Mouse (Mus musculus) kidney, postnatal 0 days (tissue): ENCODE results near the gene Cdc27. TPM values are rescaled to one million over a fixed set of nuclear protein-coding genes. Genes with fewer than 3 reads are reported as not detected.

Experiments used
- ATAC-seq: fragments of 200-750 bp; cut with Nextera tagmentation; replicated peaks from 2 replicates; pipeline ENCODE4 v1.8.0; 2017; ENCODE audit warnings: low read depth, moderate number of reproducible peaks, moderate TSS enrichment, moderate library complexity; ENCODE audit not compliant: low FRiP score
- DNase-seq: peaks from one replicate; pipeline ENCODE4 v3.0.0-alpha.2; 2016; ENCODE audit warnings: low spot score
- H3K27ac ChIP-seq: fragments of 300-500 bp; sonication (generic); 2 replicates; pipeline ENCODE4 v1.5.1; 2014; ENCODE audit warnings: mild to moderate bottlenecking
- H3K27me3 ChIP-seq: fragments of 300-500 bp; sonication (generic); 2 replicates; pipeline ENCODE4 v1.6.1; 2014; ENCODE audit warnings: low read length, mixed read lengths; ENCODE audit not compliant: insufficient read depth
- H3K36me3 ChIP-seq: fragments of 300-500 bp; sonication (generic); 2 replicates; pipeline ENCODE4 v1.6.1; 2014; ENCODE audit warnings: low read length, mixed read lengths; ENCODE audit not compliant: insufficient read depth
- H3K4me1 ChIP-seq: fragments of 300-500 bp; sonication (generic); replicated peaks from 2 replicates; pipeline ENCODE4 v1.6.1; 2014; ENCODE audit warnings: antibody characterized with exemption, low read length, mixed read lengths; ENCODE audit not compliant: insufficient read depth
- H3K4me2 ChIP-seq: fragments of 300-500 bp; sonication (generic); 2 replicates; pipeline ENCODE4 v1.6.1; 2014; ENCODE audit warnings: mild to moderate bottlenecking, low read length, moderate library complexity, mixed read lengths
- H3K4me3 ChIP-seq: fragments of 300-500 bp; sonication (generic); replicated peaks from 2 replicates; pipeline ENCODE4 v1.5.1; 2014; ENCODE audit warnings: low read depth, low read length
- H3K9ac ChIP-seq: fragments of 300-500 bp; sonication (generic); 2 replicates; pipeline ENCODE4 v1.6.1; 2014; ENCODE audit warnings: low read depth, low read length
- H3K9me3 ChIP-seq: fragments of 300-500 bp; sonication (generic); replicated peaks from 2 replicates; pipeline ENCODE4 v1.6.1; 2016; ENCODE audit warnings: low read length, inconsistent platforms, mixed read lengths
- CTCF ChIP-seq: IDR thresholded peaks from 2 replicates; pipeline ENCODE4 v1.5.1; 2016; ENCODE audit warnings: antibody characterized with exemption, low read depth, mild to moderate bottlenecking, moderate library complexity
- WGBS: fragments of 180-500 bp; shearing (Covaris S2); extraction: QIAGEN DNeasy Blood & Tissue Kit; methylation state at CpG from one replicate; pipeline ENCODE4 v1.1.7; 2014; 5-methylcytosine and 5-hydroxymethylcytosine counted together
- polyA plus RNA-seq: library from polyadenylated mRNA; unstranded; fragments of >200 nt; fragmentation: Nextera tagmentation; extraction: Ambion mirVana; gene quantifications from 2 replicates; pipeline ENCODE4 v1.2.1, GENCODE M21; 2015

The Cdc27 gene
- polyA plus RNA-seq, 1 experiment from 2014 or later = 27.8 TPM

- Histone ChIP-seq H3K27me3 (no peaks in the 10 kb centered on the region), H3K4me1 (no peaks in the 10 kb centered on the region), H3K36me3 (no peaks in the 10 kb centered on the region), H3K27ac (no peak overlapping the region), H3K9ac (no peak overlapping the region), H3K4me3 (no peak overlapping the region), H3K9me3 (no peaks in the 10 kb centered on the region), H3K4me2 (no peak overlapping the region)
- ATAC-seq = no peak
- 94% methylated on average over 2 of the region's 2 CpGs for WGBS
- no peak for DNase-seq
- TF ChIP-seq CTCF = no peak
These were observed 38.1 kb upstream of the Cdc27 start for GRCm38 (mm10) chr11:104588513-104588912.

GRCm38 (mm10) chr11:104587904-104588303 lies 37.5 kb upstream of the Cdc27 start:
- H3K4me2 ChIP-seq = no peak overlapping the region
- DNase-seq = no peak
- no peaks in the 10 kb centered on the region for H3K4me1 ChIP-seq
- H3K4me3 ChIP-seq = no peak overlapping the region
- no peaks in the 10 kb centered on the region for H3K36me3 ChIP-seq
- 96% methylated on average over 9 of the region's 9 CpGs for WGBS
- H3K27ac ChIP-seq = no peak overlapping the region
- no peak for TF ChIP-seq CTCF
- no peaks in the 10 kb centered on the region for H3K27me3 ChIP-seq
- no peaks in the 10 kb centered on the region for H3K9me3 ChIP-seq
- ATAC-seq = no peak
- H3K9ac ChIP-seq = no peak overlapping the region

GRCm38 (mm10) chr11:104585495-104585894 lies 35.1 kb upstream of the Cdc27 start:
- DNase-seq = no peak
- Histone ChIP-seq H3K9me3 (no peaks in the 10 kb centered on the region), H3K27ac (no peak overlapping the region), H3K4me3 (no peak overlapping the region), H3K4me2 (no peak overlapping the region), H3K36me3 (no peaks in the 10 kb centered on the region), H3K4me1 (0 out of 2 replicates have a peak, but pooled peaks cover 4% of the 10 kb centered on the region), H3K27me3 (no peaks in the 10 kb centered on the region), H3K9ac (no peak overlapping the region)
- no peak for TF ChIP-seq CTCF
- 71% methylated on average over 5 of the region's 5 CpGs for WGBS
- ATAC-seq = no peak

GRCm38 (mm10) chr11:104582630-104583364 lies 32.4 kb upstream of the Cdc27 start:
- H3K9ac ChIP-seq = no peak overlapping the region
- no peaks in the 10 kb centered on the region for H3K27me3 ChIP-seq
- H3K27ac ChIP-seq = no peak overlapping the region
- no peak for TF ChIP-seq CTCF
- DNase-seq (no peak), ATAC-seq (no peak)
- 64% methylated on average over 13 of the region's 13 CpGs for WGBS
- H3K36me3 ChIP-seq = no peaks in the 10 kb centered on the region
- no peak overlapping the region for H3K4me3 ChIP-seq
- no peaks in the 10 kb centered on the region for H3K9me3 ChIP-seq
- 0 out of 2 replicates have a peak, but pooled peaks cover 4% of the 10 kb centered on the region for H3K4me1 ChIP-seq
- no peak overlapping the region for H3K4me2 ChIP-seq

- Histone ChIP-seq H3K27ac (no peak overlapping the region), H3K4me1 (0 out of 2 replicates have a peak, but pooled peaks cover 4% of the 10 kb centered on the region), H3K4me2 (no peak overlapping the region), H3K4me3 (no peak overlapping the region), H3K9ac (no peak overlapping the region), H3K9me3 (no peaks in the 10 kb centered on the region), H3K36me3 (no peaks in the 10 kb centered on the region), H3K27me3 (no peaks in the 10 kb centered on the region)
- TF ChIP-seq CTCF = no peak
- WGBS = 75% methylated on average over 2 of the region's 2 CpGs
- ATAC-seq (no peak), DNase-seq (no peak)
These were observed 31.8 kb upstream of the Cdc27 start for GRCm38 (mm10) chr11:104582308-104582606.

- Histone ChIP-seq H3K4me3 (no peak overlapping the region), H3K9me3 (no peaks in the 10 kb centered on the region), H3K27me3 (no peaks in the 10 kb centered on the region), H3K4me1 (0 out of 2 replicates have a peak, but pooled peaks cover 4% of the 10 kb centered on the region), H3K4me2 (peak overlapping the region; percentile 34), H3K36me3 (no peaks in the 10 kb centered on the region), H3K9ac (no peak overlapping the region), H3K27ac (no peak overlapping the region)
- ATAC-seq (no peak), DNase-seq (peak; percentile 43)
- 23% methylated on average over 18 of the region's 18 CpGs for WGBS
- no peak for TF ChIP-seq CTCF
These were observed 31.3 kb upstream of the Cdc27 start for GRCm38 (mm10) chr11:104581446-104582307.
